ENCODE assay signal across 20 mouse cellular contexts in genomic region chr5:47261658-47262411, GRCm38 (mm10).
DNase-seq lines count a peak whose midpoint lies in the region; ATAC-seq lines count a peak whose summit lies in the region.
"Had no signal": no experiment of that assay in that cellular context is flagged by ENCODE, and none has a peak within 500 bp of the region (broad histone marks: within the 10 kb centered on the region; RNA-seq: fewer than 3 reads in every experiment).

No protein-coding gene starts in this region.

- DNase-seq in neural tube, embryonic 11.5 days (ENCODE audit: low spot score), result no peak
- DNase-seq in neural tube, embryonic 10.5 days (ENCODE audit: extremely low spot score, low spot score), result no peak
- DNase-seq in gastrocnemius, adult 8-10 months (ENCODE audit: low spot score in 2 of 2), result no peak
- no peak for DNase-seq in urinary bladder, postnatal 4 days (ENCODE audit: low spot score in 2 of 2)
- DNase-seq in cerebellum, adult 11-12 months, result no peak
- DNase-seq: adrenal gland, postnatal 14 days; cerebellum, adult 2 months; gastrocnemius, adult 2 months; heart, adult 18-20 months; kidney, adult 2 months; kidney, postnatal 36 days; liver; liver, postnatal 0 days; lung, postnatal 36 days; thymus, adult 2 months had no signal

- no peaks in the 10 kb centered on the region for H3K9me3 ChIP-seq in neural tube, embryonic 11.5 days (ENCODE audit: control insufficient read depth, low read length)
- H3K9me3 ChIP-seq in hindbrain, embryonic 12.5 days (replicated peaks), result no peaks in the 10 kb centered on the region
- H3K9me3 ChIP-seq in midbrain, embryonic 13.5 days, result no peaks in the 10 kb centered on the region
- H3K9me3 ChIP-seq: stomach, embryonic 15.5 days had no signal

- H3K27ac ChIP-seq in neural tube, embryonic 11.5 days (ENCODE audit: low read depth, low read length), result no peak overlapping the region
- H3K27ac ChIP-seq in hindbrain, embryonic 12.5 days, result no peak overlapping the region
- no peak overlapping the region for H3K27ac ChIP-seq in midbrain, embryonic 13.5 days
- H3K27ac ChIP-seq: gastrocnemius, adult 2 months; stomach, embryonic 15.5 days had no signal

- ATAC-seq in neural tube, embryonic 11.5 days (ENCODE audit: insufficient read depth, low FRiP score, low TSS enrichment), result peak; percentile 53; the same call in 1 of the 2 replicates
- ATAC-seq in hindbrain, embryonic 12.5 days (ENCODE audit: low FRiP score), result peak; percentile 75
- ATAC-seq in midbrain, embryonic 13.5 days, result peak; percentile 63
- ATAC-seq: activated CD4-positive, CD25-positive, alpha-beta regulatory T cell, adult 4 months; liver, postnatal 0 days; Patski had no signal

- H3K4me3 ChIP-seq in neural tube, embryonic 11.5 days (ENCODE audit: low read depth, low read length), result no peak overlapping the region
- no peak overlapping the region for H3K4me3 ChIP-seq in hindbrain, embryonic 12.5 days
- H3K4me3 ChIP-seq in midbrain, embryonic 13.5 days (replicated peaks), result no peak overlapping the region
- H3K4me3 ChIP-seq: gastrocnemius, adult 2 months; stomach, embryonic 15.5 days had no signal

- no peaks in the 10 kb centered on the region for H3K36me3 ChIP-seq in neural tube, embryonic 11.5 days (ENCODE audit: control insufficient read depth, insufficient read depth, low read length)
- H3K36me3 ChIP-seq in hindbrain, embryonic 12.5 days, result no peaks in the 10 kb centered on the region
- H3K36me3 ChIP-seq in midbrain, embryonic 13.5 days, result no peaks in the 10 kb centered on the region
- H3K36me3 ChIP-seq: stomach, embryonic 15.5 days had no signal

- no peak overlapping the region for H3K9ac ChIP-seq in neural tube, embryonic 11.5 days (ENCODE audit: low read length)
- H3K9ac ChIP-seq in hindbrain, embryonic 12.5 days, result no peak overlapping the region
- no peak overlapping the region for H3K9ac ChIP-seq in midbrain, embryonic 13.5 days (replicated peaks)
- H3K9ac ChIP-seq: liver, postnatal 0 days; stomach, embryonic 15.5 days had no signal

- 61% methylated on average over 5 of the region's 5 CpGs for WGBS in neural tube, embryonic 11.5 days
- WGBS in hindbrain, embryonic 12.5 days, result 40% methylated on average over 5 of the region's 5 CpGs
- WGBS in midbrain, embryonic 13.5 days, result 24% methylated on average over 5 of the region's 5 CpGs

- no peaks in the 10 kb centered on the region for H3K27me3 ChIP-seq in neural tube, embryonic 11.5 days (ENCODE audit: control insufficient read depth, insufficient read depth, low read length)
- H3K27me3 ChIP-seq in hindbrain, embryonic 12.5 days, result no peaks in the 10 kb centered on the region
- H3K27me3 ChIP-seq in midbrain, embryonic 13.5 days, result no peaks in the 10 kb centered on the region
- H3K27me3 ChIP-seq: stomach, embryonic 15.5 days had no signal

- no peak overlapping the region for H3K4me2 ChIP-seq in neural tube, embryonic 11.5 days (ENCODE audit: low read depth)
- H3K4me2 ChIP-seq in hindbrain, embryonic 12.5 days (replicated peaks), result no peak overlapping the region
- H3K4me2 ChIP-seq in midbrain, embryonic 13.5 days (replicated peaks), result no peak overlapping the region
- H3K4me2 ChIP-seq: stomach, embryonic 15.5 days had no signal

- H3K4me1 ChIP-seq in neural tube, embryonic 11.5 days (ENCODE audit: control insufficient read depth, insufficient read depth, low read length), result no peaks in the 10 kb centered on the region
- 0 out of 2 replicates have a peak, but pooled peaks cover 4% of the 10 kb centered on the region for H3K4me1 ChIP-seq in hindbrain, embryonic 12.5 days
- no peaks in the 10 kb centered on the region for H3K4me1 ChIP-seq in midbrain, embryonic 13.5 days (replicated peaks)
- H3K4me1 ChIP-seq: stomach, embryonic 15.5 days had no signal
